Mouse (Mus musculus) megakaryocyte, embryonic 14.5 days (primary cell): ENCODE data around the gene Kctd20. TPM values are rescaled to one million over a fixed set of nuclear protein-coding genes. Genes with fewer than 3 reads are reported as not detected.

ENCODE experiments used
- H3K27me3 ChIP-seq: replicated peaks from 2 replicates; pipeline ENCODE3; 2012; ENCODE audit warnings: inconsistent platforms
- H3K36me3 ChIP-seq: replicated peaks from 2 replicates; pipeline ENCODE3; 2012; ENCODE audit warnings: low read length, inconsistent platforms, mixed read lengths
- H3K4me1 ChIP-seq: 2 replicates; pipeline ENCODE4 v1.6.1; 2012; ENCODE audit warnings: inconsistent platforms
- H3K4me3 ChIP-seq: replicated peaks from 2 replicates; pipeline ENCODE3; 2012; ENCODE audit warnings: moderate library complexity, mild to moderate bottlenecking, inconsistent platforms
- H3K9me3 ChIP-seq: 2 replicates; pipeline ENCODE4 v1.6.1; 2012; ENCODE audit warnings: inconsistent platforms
- FLI1 ChIP-seq: IDR thresholded peaks from 2 replicates; pipeline ENCODE4 v1.6.1; 2012; ENCODE audit warnings: low read length, inconsistent platforms, mixed read lengths
- GATA1 ChIP-seq: IDR thresholded peaks from 3 replicates; pipeline ENCODE4 v1.6.1; 2012; ENCODE audit warnings: mixed read lengths, low read length, inconsistent platforms, borderline replicate concordance
- polyA plus RNA-seq: library from polyadenylated mRNA; stranded (reverse); fragments of >175 nt; gene quantifications from 2 replicates; pipeline ENCODE4 v1.2.3, GENCODE M21; 2012; ENCODE audit warnings: low replicate concordance; ENCODE audit not compliant: insufficient read depth

The Kctd20 gene
- 27.8 and 60.1 TPM in 2 replicates for polyA plus RNA-seq

GRCm38 (mm10) chr17:28951831-28952799, at the start of gene Kctd20:
Gene Kctd20 (plus strand): TSS chr17:28951950.
- Histone ChIP-seq H3K27me3 (no peaks in the 10 kb centered on the region), H3K4me1 (peaks cover 44% of the 10 kb centered on the region)
- no peak for TF ChIP-seq GATA1
- TF ChIP-seq FLI1: no peak

GRCm38 (mm10) chr17:28904546-28905376, 47.0 kb upstream of the Kctd20 start:
- no peaks in the 10 kb centered on the region for H3K36me3 ChIP-seq
- TF ChIP-seq GATA1: no peak
- no peak for TF ChIP-seq FLI1
- peaks cover 28% of the 10 kb centered on the region for H3K27me3 ChIP-seq
- peaks cover 33% of the 10 kb centered on the region for H3K4me1 ChIP-seq
- H3K4me3 ChIP-seq: no peak overlapping the region
- peaks cover 5% of the 10 kb centered on the region; the same call in 1 of the 2 replicates for H3K9me3 ChIP-seq

More at GRCm38 (mm10) chr17:28951831-28952799, at the start of gene Kctd20:
- H3K9me3 ChIP-seq: peaks cover 5% of the 10 kb centered on the region
- H3K36me3 ChIP-seq: peaks cover 22% of the 10 kb centered on the region
- peak within 1 kb of the TSS; percentile 95 for H3K4me3 ChIP-seq

GRCm38 (mm10) chr17:28905377-28905916, 46.3 kb upstream of the Kctd20 start:
- Histone ChIP-seq H3K4me3 (no peak overlapping the region), H3K27me3 (peaks cover 31% of the 10 kb centered on the region), H3K9me3 (peaks cover 5% of the 10 kb centered on the region; the same call in 1 of the 2 replicates), H3K36me3 (no peaks in the 10 kb centered on the region), H3K4me1 (peaks cover 40% of the 10 kb centered on the region)
- TF ChIP-seq FLI1 (no peak), GATA1 (no peak)

- peaks cover 39% of the 10 kb centered on the region for H3K27me3 ChIP-seq
- peaks cover 40% of the 10 kb centered on the region for H3K4me1 ChIP-seq
- no peaks in the 10 kb centered on the region for H3K9me3 ChIP-seq
- H3K4me3 ChIP-seq: no peak overlapping the region
- TF ChIP-seq GATA1 (no peak), FLI1 (no peak)
- H3K36me3 ChIP-seq: no peaks in the 10 kb centered on the region
These were observed 43.8 kb upstream of the Kctd20 start for GRCm38 (mm10) chr17:28907959-28908358.

- Histone ChIP-seq H3K36me3 (no peaks in the 10 kb centered on the region), H3K4me1 (peaks cover 38% of the 10 kb centered on the region), H3K9me3 (no peaks in the 10 kb centered on the region), H3K27me3 (peaks cover 43% of the 10 kb centered on the region), H3K4me3 (peak overlapping the region; percentile 80)
- TF ChIP-seq GATA1 (no peak), FLI1 (no peak)
These were observed 42.4 kb upstream of the Kctd20 start for GRCm38 (mm10) chr17:28909252-28909941.

GRCm38 (mm10) chr17:28910139-28910538, 41.6 kb upstream of the Kctd20 start:
- TF ChIP-seq FLI1: no peak
- no peak for TF ChIP-seq GATA1
- Histone ChIP-seq H3K36me3 (no peaks in the 10 kb centered on the region), H3K9me3 (no peaks in the 10 kb centered on the region), H3K27me3 (peaks cover 46% of the 10 kb centered on the region), H3K4me1 (peaks cover 35% of the 10 kb centered on the region), H3K4me3 (no peak overlapping the region)

GRCm38 (mm10) chr17:28913200-28913599, 38.5 kb upstream of the Kctd20 start:
- Histone ChIP-seq H3K9me3 (no peaks in the 10 kb centered on the region), H3K4me3 (no peak overlapping the region), H3K4me1 (peaks cover 22% of the 10 kb centered on the region), H3K27me3 (peaks cover 43% of the 10 kb centered on the region), H3K36me3 (no peaks in the 10 kb centered on the region)
- TF ChIP-seq GATA1 (no peak), FLI1 (no peak)

GRCm38 (mm10) chr17:28913940-28914339, 37.8 kb upstream of the Kctd20 start:
- Histone ChIP-seq H3K36me3 (no peaks in the 10 kb centered on the region), H3K27me3 (peaks cover 37% of the 10 kb centered on the region), H3K4me1 (peaks cover 15% of the 10 kb centered on the region), H3K9me3 (no peaks in the 10 kb centered on the region), H3K4me3 (no peak overlapping the region)
- TF ChIP-seq GATA1: no peak
- TF ChIP-seq FLI1: no peak
